Mouse (Mus musculus) midbrain, embryonic 14.5 days (tissue): ENCODE measurements around the gene Adgrb3. TPM values are rescaled to one million over a fixed set of nuclear protein-coding genes. Genes with fewer than 3 reads are reported as not detected.

Experiments used
- ATAC-seq: fragments of 200-750 bp; cut with Nextera tagmentation; 2 replicates; pipeline ENCODE4 v1.8.0; 2017; ENCODE audit warnings: moderate number of reproducible peaks, moderate library complexity; ENCODE audit not compliant: low FRiP score, low TSS enrichment
- DNase-seq: peaks from one replicate; pipeline ENCODE4 v3.0.0-alpha.2; 2015
- H3K27ac ChIP-seq: fragments of 300-500 bp; sonication (generic); replicated peaks from 2 replicates; pipeline ENCODE4 v1.5.1; 2014; ENCODE audit warnings: mild to moderate bottlenecking, low read depth, low read length, moderate library complexity
- H3K27me3 ChIP-seq: fragments of 300-500 bp; sonication (generic); 2 replicates; pipeline ENCODE4 v1.6.1; 2014; ENCODE audit warnings: low read length, control low read depth, mixed read lengths; ENCODE audit not compliant: control insufficient read depth, insufficient read depth
- H3K36me3 ChIP-seq: fragments of 300-500 bp; sonication (generic); 2 replicates; pipeline ENCODE4 v1.6.1; 2014; ENCODE audit warnings: low read length, control low read depth; ENCODE audit not compliant: control insufficient read depth, insufficient read depth
- H3K4me1 ChIP-seq: fragments of 300-500 bp; sonication (generic); 2 replicates; pipeline ENCODE4 v1.6.1; 2014; ENCODE audit warnings: mild to moderate bottlenecking, antibody characterized with exemption, low read length, control low read depth; ENCODE audit not compliant: control insufficient read depth, insufficient read depth
- H3K4me2 ChIP-seq: fragments of 300-500 bp; sonication (generic); 2 replicates; pipeline ENCODE4 v1.6.1; 2014; ENCODE audit warnings: mild to moderate bottlenecking, low read length, moderate library complexity
- H3K4me3 ChIP-seq: fragments of 300-500 bp; sonication (generic); replicated peaks from 2 replicates; pipeline ENCODE4 v1.5.1; 2014; ENCODE audit warnings: low read depth, low read length
- H3K9ac ChIP-seq: fragments of 300-500 bp; sonication (generic); replicated peaks from 2 replicates; pipeline ENCODE4 v1.6.1; 2014; ENCODE audit warnings: mild to moderate bottlenecking, low read length, moderate library complexity
- H3K9me3 ChIP-seq: fragments of 300-500 bp; sonication (generic); 2 replicates; pipeline ENCODE4 v1.6.1; 2016; ENCODE audit warnings: low read length, control low read depth, mixed read lengths; ENCODE audit not compliant: control insufficient read depth
- WGBS: fragments of 180-500 bp; shearing (Covaris S2); extraction: QIAGEN DNeasy Blood & Tissue Kit; methylation state at CpG from one replicate; pipeline ENCODE4 v1.1.7; 2014; 5-methylcytosine and 5-hydroxymethylcytosine counted together
- polyA plus RNA-seq: library from polyadenylated mRNA; unstranded; fragments of >200 nt; fragmentation: Nextera tagmentation; extraction: Ambion mirVana; gene quantifications from 2 replicates; pipeline ENCODE4 v1.2.1, GENCODE M21; 2014

Gene Adgrb3
- polyA plus RNA-seq, 1 experiment from 2014 or later = 67.6 TPM

DNA sequence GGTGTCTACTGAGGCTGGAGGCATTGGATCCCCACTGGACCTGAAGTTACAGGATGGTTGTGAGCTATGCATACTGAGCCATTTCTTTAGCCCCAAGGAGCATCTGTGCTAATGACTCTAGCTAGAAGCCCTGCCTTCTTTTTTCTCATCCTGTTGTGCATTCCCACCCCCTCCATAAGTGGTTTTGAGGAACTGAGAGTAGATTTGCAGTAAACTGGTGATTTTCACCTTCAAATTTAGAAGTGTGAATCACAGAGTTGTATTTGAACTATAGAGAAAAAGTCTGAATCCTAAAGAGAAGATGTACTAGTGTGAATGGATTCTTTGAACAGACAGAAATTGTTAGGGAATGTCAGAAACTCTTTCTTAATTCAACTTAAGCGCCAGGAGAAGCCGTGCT is 750.1 kb downstream of the Adgrb3 start:
- Histone ChIP-seq H3K4me1 (no peaks in the 10 kb centered on the region), H3K27me3 (no peaks in the 10 kb centered on the region), H3K27ac (no peak overlapping the region), H3K9me3 (no peaks in the 10 kb centered on the region), H3K4me3 (no peak overlapping the region), H3K4me2 (no peak overlapping the region), H3K9ac (no peak overlapping the region), H3K36me3 (no peaks in the 10 kb centered on the region)
- ATAC-seq = no peak
- DNase-seq = no peak
- WGBS = over 99% methylated on average over 2 of the region's 2 CpGs

DNA sequence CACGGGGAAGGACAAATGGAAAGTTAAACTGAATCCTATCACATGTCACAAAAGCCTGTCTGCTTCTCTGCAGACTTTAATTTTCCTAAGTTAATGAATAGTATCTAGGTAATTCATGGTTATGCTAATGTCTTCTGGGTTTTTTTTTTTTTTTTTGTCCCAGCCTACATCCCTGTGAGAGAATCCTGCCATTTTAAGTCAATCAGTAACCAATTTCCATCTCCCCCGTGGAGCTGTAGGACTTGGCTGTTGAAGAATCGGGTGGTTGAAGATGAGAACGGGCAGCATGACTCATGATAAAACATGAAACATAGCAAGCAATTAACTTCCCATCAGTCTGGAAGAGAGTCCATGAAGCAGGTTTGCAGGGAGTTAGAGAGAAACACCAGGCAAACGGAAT is 753.6 kb downstream of the Adgrb3 start:
- Histone ChIP-seq H3K36me3 (0 out of 2 replicates have a peak, but pooled peaks cover 3% of the 10 kb centered on the region), H3K27me3 (no peaks in the 10 kb centered on the region), H3K4me1 (no peaks in the 10 kb centered on the region), H3K4me3 (no peak overlapping the region), H3K9me3 (no peaks in the 10 kb centered on the region), H3K9ac (no peak overlapping the region), H3K4me2 (no peak overlapping the region), H3K27ac (no peak overlapping the region)
- DNase-seq (no peak), ATAC-seq (no peak)
- WGBS = 73% methylated on average over 5 of the region's 5 CpGs

DNA sequence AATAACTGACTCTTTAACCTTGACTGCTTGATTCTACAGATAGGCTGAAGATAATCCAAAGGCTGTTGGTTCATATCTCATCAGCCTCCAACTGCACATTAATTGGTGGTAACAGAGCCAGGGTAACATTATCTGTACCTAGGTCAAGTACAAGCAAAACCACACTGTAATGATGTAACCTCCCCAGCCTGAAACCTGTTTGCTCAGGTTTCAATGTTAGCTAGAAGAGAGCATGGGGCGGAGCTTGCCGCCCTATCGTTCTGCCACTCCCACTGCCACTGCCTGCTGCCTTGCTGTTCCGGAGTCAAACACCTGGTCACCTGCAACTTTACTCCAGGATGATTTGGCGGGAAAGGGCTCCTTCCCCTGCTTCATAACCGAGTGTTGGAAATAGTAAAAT is 765.5 kb downstream of the Adgrb3 start:
- H3K9ac ChIP-seq = no peak overlapping the region
- no peaks in the 10 kb centered on the region for H3K4me1 ChIP-seq
- ATAC-seq (no peak), DNase-seq (no peak)
- no peak overlapping the region for H3K4me2 ChIP-seq
- no peak overlapping the region for H3K4me3 ChIP-seq
- H3K27me3 ChIP-seq = no peaks in the 10 kb centered on the region
- H3K27ac ChIP-seq = no peak overlapping the region
- H3K9me3 ChIP-seq = no peaks in the 10 kb centered on the region
- 47% methylated on average over 6 of the region's 6 CpGs for WGBS
- peaks cover 6% of the 10 kb centered on the region; the same call in 1 of the 2 replicates for H3K36me3 ChIP-seq

DNA sequence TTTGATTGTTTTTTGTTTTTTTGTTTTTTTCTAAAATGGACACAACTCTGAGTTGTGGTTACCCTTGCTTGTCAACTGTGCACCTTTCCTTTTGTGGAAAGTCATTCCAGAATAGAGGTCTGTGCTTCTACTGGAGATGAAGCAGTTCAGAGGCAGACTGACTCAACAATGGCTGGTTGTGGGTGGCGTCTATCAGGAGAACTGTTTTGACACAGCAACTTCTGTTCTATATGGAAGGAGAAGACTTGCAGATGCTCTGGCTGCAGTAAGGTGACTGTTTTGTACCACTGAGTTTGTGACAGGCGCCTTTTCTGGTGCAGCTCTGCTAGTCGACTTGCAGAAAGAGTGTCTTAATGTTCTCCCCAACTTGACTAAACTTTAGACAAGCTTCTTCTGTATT is 768.6 kb downstream of the Adgrb3 start:
- Histone ChIP-seq H3K4me1 (no peaks in the 10 kb centered on the region), H3K27me3 (no peaks in the 10 kb centered on the region), H3K9me3 (no peaks in the 10 kb centered on the region), H3K27ac (no peak overlapping the region), H3K4me2 (no peak overlapping the region), H3K4me3 (no peak overlapping the region), H3K9ac (no peak overlapping the region), H3K36me3 (no peaks in the 10 kb centered on the region)
- 85% methylated on average over 3 of the region's 3 CpGs for WGBS
- ATAC-seq (no peak), DNase-seq (no peak)

DNA sequence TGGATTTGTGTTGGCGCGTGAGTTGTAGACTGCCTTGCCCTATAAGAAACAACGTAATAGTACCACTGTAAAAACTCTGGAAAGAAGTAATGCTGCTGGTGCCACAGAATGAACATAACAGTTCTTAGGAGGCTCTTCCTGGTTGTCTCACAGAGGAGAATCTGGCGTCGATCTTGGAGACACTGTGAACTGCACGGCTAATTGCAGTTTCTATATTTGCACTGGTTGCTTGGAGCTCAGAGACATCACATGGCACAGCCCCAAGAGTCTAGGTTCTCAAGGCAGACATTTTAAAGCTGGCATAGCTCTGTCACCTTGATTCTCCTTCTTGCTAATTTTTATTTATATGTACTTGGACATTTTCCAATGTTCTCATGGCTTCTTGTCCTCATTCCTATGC is 769.3 kb downstream of the Adgrb3 start:
- H3K36me3 ChIP-seq = no peaks in the 10 kb centered on the region
- H3K27me3 ChIP-seq = no peaks in the 10 kb centered on the region
- DNase-seq = no peak
- H3K4me1 ChIP-seq = no peaks in the 10 kb centered on the region
- H3K4me3 ChIP-seq = no peak overlapping the region
- H3K9ac ChIP-seq = no peak overlapping the region
- ATAC-seq = no peak
- H3K9me3 ChIP-seq = no peaks in the 10 kb centered on the region
- no peak overlapping the region for H3K4me2 ChIP-seq
- 94% methylated on average over 6 of the region's 6 CpGs for WGBS
- H3K27ac ChIP-seq = no peak overlapping the region

DNA sequence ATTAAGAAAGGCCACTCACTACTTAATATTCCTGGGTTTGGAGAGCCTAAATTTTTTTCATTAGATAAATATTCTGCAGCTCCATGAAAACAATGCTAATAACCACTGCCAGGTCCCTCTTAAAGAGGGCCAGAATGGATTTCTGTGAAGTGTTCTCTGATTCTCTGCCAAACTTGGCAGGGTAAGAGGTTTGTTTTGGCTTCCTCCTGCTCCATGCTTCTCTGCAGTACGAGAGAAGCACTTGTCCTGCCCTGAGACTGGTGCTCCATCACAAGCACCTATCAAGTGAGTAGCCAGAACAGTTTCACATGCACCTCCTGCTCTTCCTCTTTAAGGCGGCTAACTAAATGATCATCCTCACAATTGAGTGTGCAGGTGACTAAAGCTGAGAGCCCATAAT is 771.9 kb downstream of the Adgrb3 start:
- ATAC-seq (no peak), DNase-seq (no peak)

DNA sequence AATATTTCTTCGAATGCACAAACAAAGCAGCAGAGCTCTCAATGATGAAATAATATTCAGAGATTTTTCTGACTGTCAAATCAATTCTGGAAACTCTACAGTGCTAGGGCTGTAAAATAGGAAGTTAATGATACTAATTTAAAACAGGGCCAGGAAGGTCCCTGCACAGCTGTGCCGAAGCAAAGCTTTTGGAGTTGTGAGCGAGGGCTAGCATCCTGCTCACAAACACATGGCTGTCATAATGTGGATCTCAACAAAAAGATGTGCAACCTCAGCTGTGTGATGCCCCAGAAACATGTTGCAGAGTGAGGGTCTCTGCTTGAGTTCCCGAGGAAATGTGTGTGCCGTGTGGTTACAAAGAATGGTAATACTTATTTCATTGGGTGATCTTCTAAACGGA is 772.3 kb downstream of the Adgrb3 start:
- H3K27ac ChIP-seq = no peak overlapping the region
- ATAC-seq = no peak
- no peaks in the 10 kb centered on the region for H3K4me1 ChIP-seq
- H3K36me3 ChIP-seq = no peaks in the 10 kb centered on the region
- H3K27me3 ChIP-seq = no peaks in the 10 kb centered on the region
- H3K9ac ChIP-seq = no peak overlapping the region
- H3K9me3 ChIP-seq = no peaks in the 10 kb centered on the region
- H3K4me3 ChIP-seq = no peak overlapping the region
- no peak for DNase-seq
- no peak overlapping the region for H3K4me2 ChIP-seq
- WGBS = 90% methylated on average over 6 of the region's 6 CpGs

More for the DNA sequence above, 771.9 kb downstream of the Adgrb3 start:
- no peaks in the 10 kb centered on the region for H3K36me3 ChIP-seq
- H3K27me3 ChIP-seq = no peaks in the 10 kb centered on the region
- H3K4me2 ChIP-seq = no peak overlapping the region
- H3K27ac ChIP-seq = no peak overlapping the region
- no peak overlapping the region for H3K4me3 ChIP-seq
- H3K9me3 ChIP-seq = no peaks in the 10 kb centered on the region
- H3K4me1 ChIP-seq = no peaks in the 10 kb centered on the region
- no peak overlapping the region for H3K9ac ChIP-seq
- WGBS = 67% methylated on average over 2 of the region's 2 CpGs

DNA sequence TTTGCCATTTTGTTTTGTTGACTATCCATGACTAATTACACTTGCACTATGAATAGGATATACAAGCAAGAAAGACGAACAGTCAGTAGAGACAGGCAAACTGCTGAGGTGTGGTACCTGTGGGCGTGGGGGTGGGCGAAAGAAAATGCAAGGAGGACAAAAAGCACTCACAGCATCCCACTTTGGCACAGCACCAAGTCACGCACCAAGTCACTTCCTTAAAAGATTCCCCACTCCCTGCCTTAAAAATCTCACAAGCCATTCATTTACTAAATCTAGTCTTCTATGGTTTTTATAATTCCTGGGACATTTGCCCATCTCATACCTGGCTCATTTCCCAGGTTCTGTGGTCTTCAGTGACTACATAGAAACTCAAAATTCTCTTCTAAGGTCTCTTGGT is 787.4 kb downstream of the Adgrb3 start:
- Histone ChIP-seq H3K4me3 (no peak overlapping the region), H3K4me1 (no peaks in the 10 kb centered on the region), H3K27ac (no peak overlapping the region), H3K27me3 (no peaks in the 10 kb centered on the region), H3K4me2 (no peak overlapping the region), H3K9ac (no peak overlapping the region), H3K9me3 (no peaks in the 10 kb centered on the region), H3K36me3 (no peaks in the 10 kb centered on the region)
- 73% methylated on average over 4 of the region's 4 CpGs for WGBS
- ATAC-seq (no peak), DNase-seq (no peak)

DNA sequence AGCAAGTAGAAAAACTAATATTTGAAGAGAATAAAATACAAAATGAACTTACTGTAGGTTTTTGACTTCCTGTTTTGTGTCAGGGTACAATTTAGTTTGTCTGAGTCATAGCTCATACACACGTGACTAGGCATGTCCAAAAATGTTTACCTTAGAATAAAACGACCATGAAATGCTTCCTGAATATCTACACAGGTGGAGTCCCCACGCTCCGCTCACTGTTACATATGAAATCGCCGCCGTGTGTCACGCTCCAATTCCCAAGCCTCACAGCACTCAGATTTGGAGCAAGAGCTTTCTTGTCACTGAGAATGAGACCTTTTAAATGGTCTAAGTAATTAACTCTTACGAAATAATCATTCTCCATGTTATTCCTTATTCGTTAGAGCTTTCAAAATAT is 795.3 kb downstream of the Adgrb3 start:
- DNase-seq = peak; percentile 41
- H3K4me2 ChIP-seq = peak overlapping the region; percentile 14
- H3K27ac ChIP-seq = peak overlapping the region; percentile 27; the same call in 1 of the 2 replicates
- H3K4me3 ChIP-seq = no peak overlapping the region
- H3K27me3 ChIP-seq = no peaks in the 10 kb centered on the region
- no peaks in the 10 kb centered on the region for H3K9me3 ChIP-seq
- H3K9ac ChIP-seq = no peak overlapping the region
- 0 out of 2 replicates have a peak, but pooled peaks have one; percentile 34 for ATAC-seq
- H3K4me1 ChIP-seq = no peaks in the 10 kb centered on the region; the same call in none of the 2 replicates
- H3K36me3 ChIP-seq = no peaks in the 10 kb centered on the region
- WGBS = 50% methylated on average over 10 of the region's 10 CpGs
